Mouse (Mus musculus) midbrain, embryonic 11.5 days (tissue): ENCODE measurements around the gene Jmjd8. TPM values are rescaled to one million over a fixed set of nuclear protein-coding genes. Genes with fewer than 3 reads are reported as not detected.

Experiments used
- ATAC-seq: fragments of 200-750 bp; cut with Nextera tagmentation; 2 replicates; pipeline ENCODE4 v1.8.0; 2017; ENCODE audit warnings: moderate TSS enrichment, moderate library complexity; ENCODE audit not compliant: low FRiP score
- DNase-seq: peaks from one replicate; pipeline ENCODE4 v3.0.0; 2015; ENCODE audit warnings: low spot score; ENCODE audit errors: missing footprints
- H3K27ac ChIP-seq: fragments of 300-500 bp; sonication (generic); 2 replicates; pipeline ENCODE4 v1.5.1; 2014; ENCODE audit warnings: low read depth, low read length
- H3K27me3 ChIP-seq: fragments of 300-500 bp; sonication (generic); 2 replicates; pipeline ENCODE4 v1.6.1; 2014; ENCODE audit warnings: mild to moderate bottlenecking, low read length, moderate library complexity, mixed read lengths; ENCODE audit not compliant: control insufficient read depth, insufficient read depth
- H3K36me3 ChIP-seq: fragments of 300-500 bp; sonication (generic); 2 replicates; pipeline ENCODE4 v1.6.1; 2014; ENCODE audit warnings: mild to moderate bottlenecking, low read length, moderate library complexity, mixed read lengths; ENCODE audit not compliant: control insufficient read depth, insufficient read depth
- H3K4me1 ChIP-seq: fragments of 300-500 bp; sonication (generic); 2 replicates; pipeline ENCODE4 v1.6.1; 2014; ENCODE audit warnings: low read length; ENCODE audit not compliant: control insufficient read depth, insufficient read depth
- H3K4me2 ChIP-seq: fragments of 300-500 bp; sonication (generic); 2 replicates; pipeline ENCODE4 v1.6.1; 2014; ENCODE audit warnings: mild to moderate bottlenecking, moderate library complexity
- H3K4me3 ChIP-seq: fragments of 300-500 bp; sonication (generic); 2 replicates; pipeline ENCODE4 v1.5.1; 2014; ENCODE audit warnings: low read depth, low read length
- H3K9ac ChIP-seq: fragments of 300-500 bp; sonication (generic); 2 replicates; pipeline ENCODE4 v1.6.1; 2014; ENCODE audit warnings: low read length
- H3K9me3 ChIP-seq: fragments of 300-500 bp; sonication (generic); 2 replicates; pipeline ENCODE4 v1.6.1; 2016; ENCODE audit warnings: low read length; ENCODE audit not compliant: control insufficient read depth
- WGBS: fragments of 180-500 bp; shearing (Covaris S2); extraction: QIAGEN DNeasy Blood & Tissue Kit; methylation state at CpG from one replicate; pipeline ENCODE4 v1.1.7; 2014; 5-methylcytosine and 5-hydroxymethylcytosine counted together
- polyA plus RNA-seq: library from polyadenylated mRNA; unstranded; fragments of >200 nt; fragmentation: Nextera tagmentation; extraction: Ambion mirVana; gene quantifications from 2 replicates; pipeline ENCODE4 v1.2.1, GENCODE M21; 2014

The Jmjd8 gene
- 50.3 and 54.1 TPM in 2 replicates for polyA plus RNA-seq

- Histone ChIP-seq H3K4me3 (peak within 1 kb of the TSS; percentile 68), H3K9me3 (no peaks in the 10 kb centered on the region), H3K36me3 (peaks cover 11% of the 10 kb centered on the region; the same call in 1 of the 2 replicates), H3K9ac (peak within 1 kb of the TSS; percentile 89), H3K4me2 (peak within 1 kb of the TSS; percentile 90), H3K27ac (peak within 1 kb of the TSS; percentile 87), H3K4me1 (peaks cover 47% of the 10 kb centered on the region), H3K27me3 (no peaks in the 10 kb centered on the region)
- WGBS: under 1% methylated on average over 32 of the region's 32 CpGs
- ATAC-seq (peak; percentile 20), DNase-seq (peak; percentile 99)
Measured at GRCm38 (mm10) chr17:25828712-25829557, at the start of gene Jmjd8. Gene Jmjd8, plus strand, starts transcription at chr17:25828867.

- 84% methylated on average over 6 of the region's 6 CpGs for WGBS
- Histone ChIP-seq H3K9ac (no peak overlapping the region), H3K4me3 (no peak overlapping the region), H3K9me3 (no peaks in the 10 kb centered on the region), H3K36me3 (peaks cover 20% of the 10 kb centered on the region), H3K4me2 (no peak overlapping the region), H3K27ac (no peak overlapping the region), H3K4me1 (peaks cover 18% of the 10 kb centered on the region), H3K27me3 (no peaks in the 10 kb centered on the region)
- ATAC-seq (no peak), DNase-seq (no peak)
Measured at GRCm38 (mm10) chr17:25781339-25781738, 47.3 kb upstream of the Jmjd8 start.

GRCm38 (mm10) chr17:25783086-25783485 is 45.6 kb upstream of the Jmjd8 start:
- ATAC-seq: no peak
- no peaks in the 10 kb centered on the region for H3K27me3 ChIP-seq
- no peaks in the 10 kb centered on the region for H3K9me3 ChIP-seq
- H3K27ac ChIP-seq: no peak overlapping the region
- DNase-seq: no peak
- peaks cover 18% of the 10 kb centered on the region for H3K4me1 ChIP-seq
- peaks cover 20% of the 10 kb centered on the region for H3K36me3 ChIP-seq
- no peak overlapping the region for H3K9ac ChIP-seq
- H3K4me2 ChIP-seq: no peak overlapping the region
- H3K4me3 ChIP-seq: no peak overlapping the region
- WGBS: 84% methylated on average over 7 of the region's 7 CpGs

- peak overlapping the region; percentile 89 for H3K9ac ChIP-seq
- peaks cover 18% of the 10 kb centered on the region for H3K4me1 ChIP-seq
- no peak overlapping the region; the same call in 1 of the 2 replicates for H3K27ac ChIP-seq
- no peak for ATAC-seq
- 88% methylated on average over 15 of the region's 15 CpGs for WGBS
- H3K4me2 ChIP-seq: peak overlapping the region; percentile 57
- no peaks in the 10 kb centered on the region for H3K27me3 ChIP-seq
- no peaks in the 10 kb centered on the region for H3K9me3 ChIP-seq
- H3K36me3 ChIP-seq: peaks cover 20% of the 10 kb centered on the region
- H3K4me3 ChIP-seq: peak overlapping the region; percentile 66
- DNase-seq: no peak
Measured at GRCm38 (mm10) chr17:25783861-25784574, 44.6 kb upstream of the Jmjd8 start.

GRCm38 (mm10) chr17:25785281-25785745 is 43.4 kb upstream of the Jmjd8 start, which contains the start of gene Haghl:
Gene Haghl, minus strand, starts transcription at chr17:25785673.
- H3K36me3 ChIP-seq: peaks cover 22% of the 10 kb centered on the region
- peak within 1 kb of the TSS; percentile 89 for H3K9ac ChIP-seq
- H3K27ac ChIP-seq: peak within 1 kb of the TSS; percentile 73
- DNase-seq (peak; percentile 100), ATAC-seq (peak; percentile 85)
- H3K9me3 ChIP-seq: no peaks in the 10 kb centered on the region
- peak within 1 kb of the TSS; percentile 57 for H3K4me2 ChIP-seq
- peaks cover 18% of the 10 kb centered on the region for H3K4me1 ChIP-seq
- whole genome bisulfite sequencing: 0% methylated on average over 23 of the region's 23 CpGs
- H3K27me3 ChIP-seq: no peaks in the 10 kb centered on the region
- peak within 1 kb of the TSS; percentile 66 for H3K4me3 ChIP-seq

GRCm38 (mm10) chr17:25786280-25786679 is 42.4 kb upstream of the Jmjd8 start, which contains the start of gene Ccdc78:
Gene Ccdc78, plus strand, starts transcription at chr17:25786580.
- no peaks in the 10 kb centered on the region for H3K9me3 ChIP-seq
- H3K9ac ChIP-seq: peak within 1 kb of the TSS; percentile 89
- H3K27ac ChIP-seq: peak within 1 kb of the TSS; percentile 73
- peak within 1 kb of the TSS; percentile 57 for H3K4me2 ChIP-seq
- no peak for DNase-seq
- H3K4me3 ChIP-seq: peak within 1 kb of the TSS; percentile 66
- H3K36me3 ChIP-seq: peaks cover 22% of the 10 kb centered on the region
- peaks cover 25% of the 10 kb centered on the region for H3K4me1 ChIP-seq
- ATAC-seq: no peak
- WGBS: 89% methylated on average over 3 of the region's 3 CpGs
- H3K27me3 ChIP-seq: no peaks in the 10 kb centered on the region

- no peak for ATAC-seq
- H3K9me3 ChIP-seq: no peaks in the 10 kb centered on the region
- DNase-seq: no peak
- H3K4me2 ChIP-seq: no peak overlapping the region
- H3K4me1 ChIP-seq: peaks cover 28% of the 10 kb centered on the region
- 95% methylated on average over 9 of the region's 9 CpGs for WGBS
- H3K27ac ChIP-seq: no peak overlapping the region
- no peaks in the 10 kb centered on the region for H3K27me3 ChIP-seq
- H3K9ac ChIP-seq: no peak overlapping the region
- peaks cover 20% of the 10 kb centered on the region for H3K36me3 ChIP-seq
- H3K4me3 ChIP-seq: no peak overlapping the region
Measured at GRCm38 (mm10) chr17:25786781-25787504, 41.7 kb upstream of the Jmjd8 start.

- DNase-seq (no peak), ATAC-seq (0 out of 2 replicates have a peak, but pooled peaks have one; percentile 0)
- Histone ChIP-seq H3K4me2 (peak overlapping the region; percentile 98), H3K4me1 (peaks cover 48% of the 10 kb centered on the region), H3K9me3 (no peaks in the 10 kb centered on the region), H3K36me3 (0 out of 2 replicates have a peak, but pooled peaks cover 2% of the 10 kb centered on the region), H3K27ac (peak overlapping the region; percentile 75; the same call in 1 of the 2 replicates), H3K4me3 (peak overlapping the region; percentile 82), H3K27me3 (no peaks in the 10 kb centered on the region), H3K9ac (peak overlapping the region; percentile 87)
- WGBS: 27% methylated on average over 19 of the region's 19 CpGs
Measured at GRCm38 (mm10) chr17:25791320-25791842, 37.3 kb upstream of the Jmjd8 start.
